Mouse (Mus musculus) testis, adult 10 weeks (tissue): ENCODE results near the gene Rbpj. TPM values are rescaled to one million over a fixed set of nuclear protein-coding genes. Genes with fewer than 3 reads are reported as not detected.

ENCODE experiments used
- polyA plus RNA-seq: library from polyadenylated mRNA; stranded (reverse); fragments of 350-450 nt; fragmentation: Illumina TruSeq; extraction: RNeasy Lipid Tissue Mini Kit (QIAGEN cat#74804); gene quantifications from one replicate; pipeline ENCODE4 v1.2.3, GENCODE M21; 2014; ENCODE audit warnings: low read depth, low replicate concordance

The Rbpj gene
- 28.5 TPM for polyA plus RNA-seq

GRCm38 (mm10) chr5:53465883-53466282, at the start of gene Rbpj:
Gene Rbpj, plus strand, starts transcription at chr5:53466152.

Other genes starting within 250 kb of the Rbpj start
- 2.9 TPM for gene Smim20, start 199.1 kb upstream of the Rbpj start, polyA plus RNA-seq
- gene Cckar, start 241.6 kb downstream of the Rbpj start, polyA plus RNA-seq = 0.06 TPM